Mouse (Mus musculus) cerebellum, adult 2 months (tissue): ENCODE results near the gene Gabrr3.

ENCODE experiments used
- CTCF ChIP-seq: fragments of 200-500 bp; IDR thresholded peaks from 2 replicates; pipeline ENCODE4 v1.5.1; 2011; ENCODE audit warnings: low read depth, mild to moderate bottlenecking, control low read depth, low read length, moderate library complexity, borderline replicate concordance; ENCODE audit not compliant: insufficient read depth
- POLR2A ChIP-seq: fragments of 200-500 bp; IDR thresholded peaks from 2 replicates; pipeline ENCODE4 v1.6.1; 2011; ENCODE audit warnings: low read length, control low read depth, borderline replicate concordance; ENCODE audit not compliant: insufficient read depth

DNA sequence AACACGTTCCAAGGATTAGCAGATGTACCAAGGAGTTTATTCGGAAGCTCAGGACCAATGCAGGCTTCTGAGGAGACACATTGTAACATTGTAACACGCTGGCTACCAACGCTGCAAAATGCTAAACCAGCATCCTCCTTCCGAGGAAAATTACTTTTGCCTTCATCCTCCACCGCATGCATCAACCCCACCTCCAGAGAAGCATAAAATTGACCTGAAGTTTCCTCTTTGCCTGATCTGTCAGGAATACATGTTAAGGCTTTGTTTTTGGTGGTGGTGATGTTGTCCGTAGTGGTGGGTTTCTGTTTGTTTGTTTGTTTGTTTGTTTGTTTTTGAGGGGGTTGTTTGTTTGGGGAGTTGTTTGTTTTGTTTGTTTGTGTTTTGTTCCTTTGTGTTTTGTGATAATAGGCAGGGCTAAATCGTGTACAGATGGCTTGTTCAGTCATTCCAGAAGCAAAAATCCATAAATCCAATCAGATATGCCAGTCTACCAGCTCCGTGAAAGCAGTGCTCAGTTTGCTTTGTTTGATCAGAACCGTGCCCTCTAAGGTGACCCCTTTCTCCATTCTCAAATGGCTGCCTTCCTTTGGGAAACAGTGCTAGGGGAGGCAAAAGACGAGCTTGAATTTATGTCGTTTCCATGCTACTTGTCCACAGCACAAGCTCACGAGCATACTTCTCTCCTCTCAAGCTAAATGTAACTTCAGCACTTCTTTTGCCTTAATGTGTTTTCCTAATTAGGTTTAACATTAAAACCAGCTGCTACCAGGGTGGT, 14.6 kb downstream of the Gabrr3 start:
- TF ChIP-seq CTCF (no peak), POLR2A (no peak)
